Mouse (Mus musculus) neural tube, embryonic 15.5 days (tissue): ENCODE measurements at regions not wholly inside any gene's neighbourhood (a gene's known extent, or its start where the extent isn't known, plus 50 kb on each side); places are given as distances from the start of the nearest gene placed in this dataset.

Experiments used
- ATAC-seq: fragments of 200-750 bp; cut with Nextera tagmentation; 2 replicates; pipeline ENCODE4 v1.8.0; 2017; ENCODE audit warnings: mild to moderate bottlenecking, moderate TSS enrichment, moderate library complexity; ENCODE audit not compliant: low FRiP score
- H3K27ac ChIP-seq: fragments of 300-500 bp; sonication (generic); replicated peaks from 2 replicates; pipeline ENCODE4 v1.5.1; 2015; ENCODE audit warnings: mild to moderate bottlenecking, inconsistent platforms
- H3K27me3 ChIP-seq: fragments of 300-500 bp; sonication (generic); replicated peaks from 2 replicates; pipeline ENCODE4 v1.6.1; 2015; ENCODE audit warnings: inconsistent platforms
- H3K36me3 ChIP-seq: fragments of 300-500 bp; sonication (generic); 2 replicates; pipeline ENCODE4 v1.6.1; 2015; ENCODE audit warnings: inconsistent platforms
- H3K4me1 ChIP-seq: fragments of 300-500 bp; sonication (generic); 2 replicates; pipeline ENCODE4 v1.6.1; 2015; ENCODE audit warnings: inconsistent platforms
- H3K4me2 ChIP-seq: fragments of 300-500 bp; sonication (generic); 2 replicates; pipeline ENCODE4 v1.6.1; 2015; ENCODE audit warnings: inconsistent platforms, mild to moderate bottlenecking, moderate library complexity
- H3K4me3 ChIP-seq: fragments of 300-500 bp; sonication (generic); replicated peaks from 2 replicates; pipeline ENCODE4 v1.5.1; 2015; ENCODE audit warnings: mild to moderate bottlenecking, inconsistent platforms
- H3K9ac ChIP-seq: fragments of 300-500 bp; sonication (generic); replicated peaks from 2 replicates; pipeline ENCODE4 v1.6.1; 2015; ENCODE audit warnings: mild to moderate bottlenecking, inconsistent platforms
- H3K9me3 ChIP-seq: fragments of 300-500 bp; sonication (generic); replicated peaks from 2 replicates; pipeline ENCODE4 v1.6.1; 2016; ENCODE audit warnings: inconsistent platforms
- WGBS: fragments of 180-500 bp; shearing (Covaris S2); methylation state at CpG from one replicate; pipeline ENCODE4 v1.1.7; 2015; ENCODE audit warnings: mixed read lengths; 5-methylcytosine and 5-hydroxymethylcytosine counted together

- H3K27ac ChIP-seq: no peak overlapping the region
- no peak overlapping the region for H3K4me2 ChIP-seq
- H3K36me3 ChIP-seq: no peaks in the 10 kb centered on the region
- WGBS: 89% methylated on average over 4 of the region's 4 CpGs
- no peaks in the 10 kb centered on the region for H3K27me3 ChIP-seq
- H3K4me3 ChIP-seq: no peak overlapping the region
- H3K4me1 ChIP-seq: no peaks in the 10 kb centered on the region
- H3K9me3 ChIP-seq: no peaks in the 10 kb centered on the region
- H3K9ac ChIP-seq: no peak overlapping the region
- no peak for ATAC-seq
Observed at GRCm38 (mm10) chr7:40831583-40831982, 66.5 kb upstream of the Vstm2b start.

GRCm38 (mm10) chr7:40842344-40842992 is 55.7 kb upstream of the Vstm2b start:
- no peak overlapping the region for H3K4me3 ChIP-seq
- WGBS: 63% methylated on average over 8 of the region's 8 CpGs
- H3K27ac ChIP-seq: no peak overlapping the region
- H3K27me3 ChIP-seq: no peaks in the 10 kb centered on the region
- H3K9me3 ChIP-seq: no peaks in the 10 kb centered on the region
- H3K4me1 ChIP-seq: no peaks in the 10 kb centered on the region
- H3K36me3 ChIP-seq: no peaks in the 10 kb centered on the region
- H3K4me2 ChIP-seq: no peak overlapping the region
- H3K9ac ChIP-seq: no peak overlapping the region
- ATAC-seq: no peak

DNA sequence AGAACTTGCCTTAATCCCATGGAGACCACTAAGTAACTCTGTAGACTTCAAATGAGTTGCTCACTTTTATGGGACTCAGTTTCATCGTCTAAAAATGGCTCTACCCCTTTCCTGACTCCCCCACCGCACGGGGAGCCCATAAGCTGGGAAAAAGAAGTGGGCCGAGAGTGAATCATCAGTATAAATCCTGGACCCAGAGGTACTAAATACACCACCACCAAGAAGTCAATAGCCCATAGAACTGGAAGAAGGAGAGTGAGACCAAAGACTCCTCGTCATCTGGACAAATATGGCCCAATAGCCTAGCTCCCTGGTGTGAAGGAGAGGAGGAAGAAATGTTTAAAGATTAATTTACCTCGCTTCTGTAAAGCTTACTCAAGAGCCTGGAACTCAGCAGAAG is 51.6 kb upstream of the Vstm2b start:
- no peak overlapping the region for H3K27ac ChIP-seq
- H3K9me3 ChIP-seq: no peaks in the 10 kb centered on the region
- H3K36me3 ChIP-seq: no peaks in the 10 kb centered on the region
- WGBS: 83% methylated on average over 6 of the region's 6 CpGs
- no peak overlapping the region for H3K4me3 ChIP-seq
- ATAC-seq: no peak
- H3K4me1 ChIP-seq: no peaks in the 10 kb centered on the region
- no peak overlapping the region for H3K9ac ChIP-seq
- H3K27me3 ChIP-seq: no peaks in the 10 kb centered on the region
- H3K4me2 ChIP-seq: no peak overlapping the region
